Mouse (Mus musculus) intestine, postnatal 0 days (tissue): ENCODE results near the gene Plekhj1. TPM values are rescaled to one million over a fixed set of nuclear protein-coding genes. Genes with fewer than 3 reads are reported as not detected.
"Not testable (repeated sequence)": the region's sequence is repeated elsewhere in the genome, so short reads cannot be mapped to it uniquely, and the experiment has no call there.

ENCODE experiments used
- ATAC-seq: fragments of 200-750 bp; cut with Nextera tagmentation; 2 replicates; pipeline ENCODE4 v1.8.0; 2017; ENCODE audit warnings: mild to moderate bottlenecking, moderate TSS enrichment, moderate library complexity
- H3K27ac ChIP-seq: fragments of 300-500 bp; sonication (generic); 2 replicates; pipeline ENCODE4 v1.5.1; 2014; ENCODE audit warnings: mild to moderate bottlenecking, low read depth, low read length, moderate library complexity
- H3K27me3 ChIP-seq: fragments of 300-500 bp; sonication (generic); replicated peaks from 2 replicates; pipeline ENCODE4 v1.6.1; 2014; ENCODE audit warnings: low read length, mixed read lengths; ENCODE audit not compliant: control insufficient read depth, insufficient read depth
- H3K36me3 ChIP-seq: fragments of 300-500 bp; sonication (generic); 2 replicates; pipeline ENCODE4 v1.6.1; 2014; ENCODE audit warnings: mild to moderate bottlenecking, moderate library complexity; ENCODE audit not compliant: control insufficient read depth, insufficient read depth
- H3K4me1 ChIP-seq: fragments of 300-500 bp; sonication (generic); replicated peaks from 2 replicates; pipeline ENCODE4 v1.6.1; 2014; ENCODE audit warnings: antibody characterized with exemption, low read length, mixed read lengths; ENCODE audit not compliant: control insufficient read depth, insufficient read depth
- H3K4me2 ChIP-seq: fragments of 300-500 bp; sonication (generic); replicated peaks from 2 replicates; pipeline ENCODE4 v1.6.1; 2014; ENCODE audit warnings: low read depth, mild to moderate bottlenecking, moderate library complexity
- H3K4me3 ChIP-seq: fragments of 300-500 bp; sonication (generic); 2 replicates; pipeline ENCODE4 v1.5.1; 2014; ENCODE audit warnings: low read depth, low read length
- H3K9ac ChIP-seq: fragments of 300-500 bp; sonication (generic); 2 replicates; pipeline ENCODE4 v1.6.1; 2014; ENCODE audit warnings: mild to moderate bottlenecking, low read depth, low read length
- H3K9me3 ChIP-seq: fragments of 300-500 bp; sonication (generic); 2 replicates; pipeline ENCODE4 v1.6.1; 2016; ENCODE audit warnings: mixed run types; ENCODE audit not compliant: control insufficient read depth
- CTCF ChIP-seq: sonication (generic); IDR thresholded peaks from 2 replicates; pipeline ENCODE4 v1.5.1; 2016; ENCODE audit warnings: low read depth, mild to moderate bottlenecking, control low read depth, antibody characterized with exemption, moderate library complexity
- WGBS: fragments of 180-500 bp; shearing (Covaris S2); extraction: QIAGEN DNeasy Blood & Tissue Kit; methylation state at CpG from one replicate; pipeline ENCODE4 v1.1.7; 2014; 5-methylcytosine and 5-hydroxymethylcytosine counted together
- polyA plus RNA-seq: library from polyadenylated mRNA; unstranded; fragments of >200 nt; fragmentation: Nextera tagmentation; extraction: Ambion mirVana; gene quantifications from 2 replicates; pipeline ENCODE4 v1.2.1, GENCODE M21; 2015

Gene Plekhj1
- polyA plus RNA-seq, 1 experiment from 2014 or later, result 60.9 TPM

- Histone ChIP-seq H3K4me2 (no peak overlapping the region), H3K4me3 (no peak overlapping the region), H3K9me3 (no peaks in the 10 kb centered on the region), H3K27me3 (no peaks in the 10 kb centered on the region), H3K9ac (no peak overlapping the region), H3K27ac (no peak overlapping the region), H3K36me3 (no peaks in the 10 kb centered on the region), H3K4me1 (no peaks in the 10 kb centered on the region)
- ATAC-seq, result no peak
- 92% methylated on average over 5 of the region's 5 CpGs for WGBS
- TF ChIP-seq CTCF, result no peak
Observed at GRCm38 (mm10) chr10:80822528-80822927, 24.1 kb upstream of the Plekhj1 start.

DNA sequence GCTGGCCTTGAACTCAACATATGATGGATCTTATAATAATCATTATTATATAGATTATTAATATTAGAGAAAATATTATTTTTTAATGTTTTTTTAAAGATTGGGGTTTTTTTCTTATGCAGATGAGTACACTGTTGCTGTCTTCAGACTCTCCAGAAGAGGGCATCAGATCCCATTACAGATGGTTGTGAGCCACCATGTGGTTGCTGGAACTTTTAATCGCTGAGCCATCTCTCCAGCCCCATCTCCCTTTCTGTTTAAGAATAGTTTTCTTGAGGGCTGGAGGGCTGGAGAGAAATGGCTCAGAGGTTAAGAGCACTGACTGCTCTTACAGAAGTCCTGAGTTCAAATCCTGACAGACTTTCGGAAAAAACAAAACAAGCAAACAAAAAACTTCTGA is 23.6 kb upstream of the Plekhj1 start:
- Histone ChIP-seq H3K9me3 (no peaks in the 10 kb centered on the region), H3K4me2 (no peak overlapping the region), H3K9ac (no peak overlapping the region), H3K36me3 (no peaks in the 10 kb centered on the region), H3K4me1 (no peaks in the 10 kb centered on the region), H3K27me3 (no peaks in the 10 kb centered on the region), H3K4me3 (no peak overlapping the region), H3K27ac (no peak overlapping the region)
- ATAC-seq, result no peak
- TF ChIP-seq CTCF, result peak; percentile 72
- 41% methylated on average over 2 of the region's 2 CpGs for WGBS

GRCm38 (mm10) chr10:80819406-80819805 is 21.0 kb upstream of the Plekhj1 start:
- Histone ChIP-seq H3K27me3 (no peaks in the 10 kb centered on the region), H3K9me3 (no peaks in the 10 kb centered on the region), H3K36me3 (no peaks in the 10 kb centered on the region), H3K9ac (no peak overlapping the region), H3K4me1 (no peaks in the 10 kb centered on the region), H3K27ac (no peak overlapping the region), H3K4me3 (no peak overlapping the region), H3K4me2 (no peak overlapping the region)
- TF ChIP-seq CTCF, result no peak
- no peak for ATAC-seq
- WGBS, result 24% methylated on average over 3 of the region's 3 CpGs

GRCm38 (mm10) chr10:80818599-80819281 is 20.3 kb upstream of the Plekhj1 start:
- H3K36me3 ChIP-seq, result no peaks in the 10 kb centered on the region
- H3K9ac ChIP-seq, result no peak overlapping the region
- ATAC-seq, result peak; percentile 32; the same call in 1 of the 2 replicates
- no peak overlapping the region for H3K4me2 ChIP-seq
- no peak overlapping the region for H3K4me3 ChIP-seq
- H3K4me1 ChIP-seq, result no peaks in the 10 kb centered on the region
- H3K27ac ChIP-seq, result no peak overlapping the region
- WGBS, result 36% methylated on average over 6 of the region's 6 CpGs
- no peak for TF ChIP-seq CTCF
- no peaks in the 10 kb centered on the region for H3K27me3 ChIP-seq
- no peaks in the 10 kb centered on the region for H3K9me3 ChIP-seq

DNA sequence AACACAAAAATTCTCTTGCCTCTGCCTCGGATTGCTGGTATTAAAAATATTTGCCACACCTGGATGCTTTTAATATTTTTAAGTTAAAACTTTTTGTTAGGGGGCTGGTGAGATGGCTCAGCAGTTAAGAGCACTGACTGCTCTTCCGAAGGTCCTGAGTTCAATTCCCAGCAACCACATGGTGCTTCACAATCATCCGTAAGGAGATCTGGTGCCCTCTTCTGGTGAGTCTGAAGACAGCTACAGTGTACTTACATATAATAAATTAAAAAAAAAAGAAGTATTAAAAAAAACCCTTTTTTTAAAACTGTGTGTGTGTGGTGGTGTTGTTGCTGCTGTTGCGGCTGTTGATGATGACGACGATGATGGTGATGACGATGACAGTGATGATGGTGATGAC is 19.5 kb upstream of the Plekhj1 start:
- H3K4me2 ChIP-seq, H3K27ac ChIP-seq, H3K9ac ChIP-seq, H3K4me3 ChIP-seq, H3K36me3 ChIP-seq, ATAC-seq, H3K27me3 ChIP-seq, H3K4me1 ChIP-seq, H3K9me3 ChIP-seq: not testable (repeated sequence)
- peak; percentile 55 for TF ChIP-seq CTCF
- 82% methylated on average over 7 of the region's 7 CpGs for WGBS

GRCm38 (mm10) chr10:80817164-80817563 is 18.7 kb upstream of the Plekhj1 start:
- TF ChIP-seq CTCF, result no peak
- no peaks in the 10 kb centered on the region for H3K9me3 ChIP-seq
- no peaks in the 10 kb centered on the region for H3K4me1 ChIP-seq
- H3K9ac ChIP-seq, result no peak overlapping the region
- no peak overlapping the region for H3K4me2 ChIP-seq
- WGBS, result 53% methylated on average over 2 of the region's 2 CpGs
- H3K36me3 ChIP-seq, result no peaks in the 10 kb centered on the region
- H3K27ac ChIP-seq, result no peak overlapping the region
- no peak overlapping the region for H3K4me3 ChIP-seq
- no peaks in the 10 kb centered on the region for H3K27me3 ChIP-seq
- no peak for ATAC-seq

DNA sequence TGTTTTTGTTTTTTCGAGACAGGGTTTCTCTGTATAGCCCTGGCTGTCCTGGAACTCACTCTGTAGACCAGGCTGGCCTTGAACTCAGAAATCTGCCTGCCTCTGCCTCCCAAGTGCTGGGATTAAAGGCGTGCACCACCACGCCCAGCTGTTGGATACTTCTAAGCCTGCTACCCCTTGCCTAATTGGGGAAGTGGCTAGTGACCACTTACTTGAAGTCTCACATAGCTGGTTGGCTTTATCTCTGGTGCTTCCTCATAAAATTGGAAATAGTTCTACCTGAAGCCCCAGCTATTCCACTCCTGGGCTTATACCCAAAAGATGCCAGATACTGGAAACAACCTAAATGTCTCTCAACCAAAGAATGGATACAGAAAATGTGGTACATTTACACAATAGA is 17.9 kb upstream of the Plekhj1 start:
- H3K27me3 ChIP-seq, H3K36me3 ChIP-seq, ATAC-seq, H3K27ac ChIP-seq, H3K4me1 ChIP-seq, H3K9me3 ChIP-seq, H3K9ac ChIP-seq, H3K4me3 ChIP-seq, H3K4me2 ChIP-seq: not testable (repeated sequence)
- WGBS, result 81% methylated on average over 3 of the region's 3 CpGs
